Mouse (Mus musculus): ENCODE results near the gene Pla2g15.

- TF ChIP-seq MEF2A (IDR thresholded peaks at IDR 0.05; ENCODE audit: borderline replicate concordance, low read depth, low read length) (no peak), CTCF (conservative IDR thresholded peaks at IDR 0.05 in 1 of 2, IDR thresholded peaks at IDR 0.05 in 1 of 2; ENCODE audit: low read depth in 2 of 2, low read length in 2 of 2) (no peak), POLR2A (IDR thresholded peaks at IDR 0.05; ENCODE audit: low read depth, low read length) (no peak), MAFK (IDR thresholded peaks at IDR 0.05; ENCODE audit: insufficient replicate concordance, low read length) (no peak), EP300 (IDR thresholded peaks at IDR 0.05; ENCODE audit: low read length) (no peak), ZNF384 (IDR thresholded peaks at IDR 0.05; ENCODE audit: low read depth, low read length) (no peak), RAD21 (IDR thresholded peaks at IDR 0.05; ENCODE audit: low read depth, low read length) (no peak), E2F4 (IDR thresholded peaks at IDR 0.05; ENCODE audit: insufficient replicate concordance, low read depth, low read length) (no peak), UBTF (IDR thresholded peaks at IDR 0.05; ENCODE audit: low read depth, low read length) (no peak)
Measured at GRCm38 (mm10) chr8:106147868-106148565, 2.2 kb upstream of the Pla2g15 start.
